Mouse (Mus musculus): ENCODE results near the gene Pithd1.
A peak's percentile ranks its signal among the peaks of the same experiment; 100 is the strongest.
"Not testable (repeated sequence)": the region's sequence is repeated elsewhere in the genome, so short reads cannot be mapped to it uniquely, and the experiment has no call there.

Gene Pithd1

GRCm38 (mm10) chr4:135987714-135988113 is 650 bp upstream of the Pithd1 start:
- no peak for DNase-seq (ENCODE audit: low read depth, low spot score)

GRCm38 (mm10) chr4:135986301-135986942 is 642 bp downstream of the Pithd1 start:
- DNase-seq (ENCODE audit: low read depth, low spot score): no peak

GRCm38 (mm10) chr4:135985769-135986168 is 1.3 kb downstream of the Pithd1 start:
- DNase-seq (ENCODE audit: low read depth, low spot score): no peak

GRCm38 (mm10) chr4:135985193-135985592 is 1.9 kb downstream of the Pithd1 start:
- DNase-seq (ENCODE audit: low read depth, low spot score): no peak

- no peak for DNase-seq (ENCODE audit: low read depth, low spot score)
Observed at GRCm38 (mm10) chr4:135984556-135984955, 2.5 kb downstream of the Pithd1 start.

- DNase-seq (ENCODE audit: low read depth, low spot score): no peak
Observed at GRCm38 (mm10) chr4:135981524-135982063, 5.5 kb downstream of the Pithd1 start.

GRCm38 (mm10) chr4:135980223-135980622 is 6.8 kb downstream of the Pithd1 start:
- DNase-seq (ENCODE audit: low read depth, low spot score): not testable (repeated sequence)

GRCm38 (mm10) chr4:135976146-135976545 is 10.9 kb downstream of the Pithd1 start:
- DNase-seq (ENCODE audit: low read depth, low spot score): no peak

- DNase-seq (ENCODE audit: low read depth, low spot score): no peak
Observed at GRCm38 (mm10) chr4:135972911-135973811, 13.9 kb downstream of the Pithd1 start.

GRCm38 (mm10) chr4:135972556-135972906 is 14.5 kb downstream of the Pithd1 start, which contains the start of gene Lypla2:
TSS of gene Lypla2 (minus strand) at chr4:135972626.
- DNase-seq (ENCODE audit: low read depth, low spot score): peak; percentile 64

- DNase-seq (ENCODE audit: low read depth, low spot score): no peak
Observed at GRCm38 (mm10) chr4:135971805-135972555, 15.1 kb downstream of the Pithd1 start.

- no peak for DNase-seq (ENCODE audit: low read depth, low spot score)
Observed at GRCm38 (mm10) chr4:135970585-135970984, 16.5 kb downstream of the Pithd1 start.

- DNase-seq (ENCODE audit: low read depth, low spot score): no peak
Observed at GRCm38 (mm10) chr4:135969070-135969750, 17.9 kb downstream of the Pithd1 start.

- DNase-seq (ENCODE audit: low read depth, low spot score): no peak
Observed at GRCm38 (mm10) chr4:135968271-135968869, 18.7 kb downstream of the Pithd1 start.

GRCm38 (mm10) chr4:135967086-135967760 is 19.8 kb downstream of the Pithd1 start:
- no peak for DNase-seq (ENCODE audit: low read depth, low spot score)

GRCm38 (mm10) chr4:135966283-135966682 is 20.8 kb downstream of the Pithd1 start:
- DNase-seq (ENCODE audit: low read depth, low spot score): no peak

GRCm38 (mm10) chr4:135965113-135965512 is 22.0 kb downstream of the Pithd1 start:
- DNase-seq (ENCODE audit: low read depth, low spot score): no peak

GRCm38 (mm10) chr4:135964426-135964825 is 22.6 kb downstream of the Pithd1 start:
- DNase-seq (ENCODE audit: low read depth, low spot score): no peak

- peak; percentile 93 for DNase-seq (ENCODE audit: low read depth, low spot score)
Observed at GRCm38 (mm10) chr4:135963457-135964193, 23.4 kb downstream of the Pithd1 start, which contains the start of gene Gale. TSS of gene Gale (plus strand) at chr4:135963727.

Data from retina, postnatal 7 days (tissue).